Mouse (Mus musculus): ENCODE measurements at regions not wholly inside any gene's neighbourhood (a gene's known extent, or its start where the extent isn't known, plus 50 kb on each side); places are given as distances from the start of the nearest gene placed in this dataset.

- Histone ChIP-seq H3K36me3 (ENCODE audit: control insufficient read depth, insufficient read depth, low read length) (no peaks in the 10 kb centered on the region), H3K9me3 (ENCODE audit: control insufficient read depth, low read length) (no peaks in the 10 kb centered on the region), H3K27ac (replicated peaks; ENCODE audit: low read depth, low read length) (no peak overlapping the region), H3K4me1 (ENCODE audit: control insufficient read depth, insufficient read depth, low read length) (no peaks in the 10 kb centered on the region), H3K9ac (replicated peaks; ENCODE audit: low read length) (no peak overlapping the region), H3K27me3 (ENCODE audit: control insufficient read depth, insufficient read depth, low read length) (no peaks in the 10 kb centered on the region), H3K4me3 (replicated peaks; ENCODE audit: low read depth, low read length) (no peak overlapping the region), H3K4me2 (ENCODE audit: low read length) (no peak overlapping the region)
- no peak for DNase-seq
- ATAC-seq (ENCODE audit: low FRiP score, low TSS enrichment) = no peak
- 81% methylated on average over 2 of the region's 2 CpGs for WGBS
Measured at GRCm38 (mm10) chr10:104367219-104367618, 173.4 kb downstream of the Gm4340 start.

DNA sequence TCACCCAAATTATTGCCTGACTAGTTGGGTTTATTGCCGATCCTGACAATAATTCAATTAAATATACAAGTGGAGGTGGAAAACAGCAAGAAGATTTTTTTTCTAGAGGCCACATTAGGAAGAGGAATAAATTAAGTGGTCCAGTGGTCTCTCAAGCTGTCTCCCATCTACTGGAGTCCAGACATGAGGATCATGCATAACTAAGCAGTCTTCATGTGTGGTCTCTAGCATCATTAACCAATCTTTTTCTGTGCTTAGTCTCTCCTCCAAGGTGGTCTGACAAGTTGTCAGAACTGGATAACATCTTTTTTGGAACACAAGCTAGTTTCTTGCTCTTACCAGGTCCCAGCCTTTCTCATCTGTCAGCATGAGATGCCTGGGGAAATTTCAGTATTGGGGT, 180.7 kb downstream of the Gm4340 start:
- ATAC-seq (ENCODE audit: low FRiP score, low TSS enrichment) = no peak
- Histone ChIP-seq H3K9me3 (ENCODE audit: control insufficient read depth, low read length) (no peaks in the 10 kb centered on the region), H3K9ac (replicated peaks; ENCODE audit: low read length) (no peak overlapping the region), H3K4me1 (ENCODE audit: control insufficient read depth, insufficient read depth, low read length) (no peaks in the 10 kb centered on the region), H3K4me3 (replicated peaks; ENCODE audit: low read depth, low read length) (no peak overlapping the region), H3K4me2 (ENCODE audit: low read length) (no peak overlapping the region), H3K36me3 (ENCODE audit: control insufficient read depth, insufficient read depth, low read length) (no peaks in the 10 kb centered on the region), H3K27ac (replicated peaks; ENCODE audit: low read depth, low read length) (no peak overlapping the region), H3K27me3 (ENCODE audit: control insufficient read depth, insufficient read depth, low read length) (no peaks in the 10 kb centered on the region)
- WGBS = 62% methylated on average over 1 of the region's 1 CpGs
- DNase-seq = no peak

DNA sequence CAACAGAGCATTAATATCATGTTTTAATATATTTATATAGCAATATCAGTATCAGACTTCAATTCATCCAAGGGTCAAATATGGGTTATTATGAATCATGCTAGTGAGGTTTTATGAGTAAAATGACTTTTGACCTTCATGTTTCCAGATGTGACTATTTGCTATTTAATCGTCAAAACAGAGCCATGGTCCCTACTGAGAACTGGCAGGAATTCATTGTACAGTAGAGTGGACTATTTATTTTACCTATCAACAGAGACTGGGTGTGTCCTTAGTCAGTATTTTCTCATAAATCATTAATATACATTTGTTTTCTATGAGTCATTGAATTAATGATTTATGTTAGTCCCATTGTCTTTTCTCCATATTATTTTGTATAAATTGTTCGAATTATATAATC, 194.4 kb downstream of the Gm4340 start:
- DNase-seq (no peak), ATAC-seq (ENCODE audit: low FRiP score, low TSS enrichment) (no peak)
- H3K4me1 ChIP-seq (ENCODE audit: control insufficient read depth, insufficient read depth, low read length) = no peaks in the 10 kb centered on the region
- no peaks in the 10 kb centered on the region for H3K36me3 ChIP-seq (ENCODE audit: control insufficient read depth, insufficient read depth, low read length)
- H3K9me3 ChIP-seq (ENCODE audit: control insufficient read depth, low read length) = no peaks in the 10 kb centered on the region
- no peak overlapping the region for H3K9ac ChIP-seq (replicated peaks; ENCODE audit: low read length)
- H3K4me3 ChIP-seq (replicated peaks; ENCODE audit: low read depth, low read length) = no peak overlapping the region
- 77% methylated on average over 2 of the region's 2 CpGs for WGBS
- no peak overlapping the region for H3K4me2 ChIP-seq (ENCODE audit: low read length)
- H3K27ac ChIP-seq (replicated peaks; ENCODE audit: low read depth, low read length) = no peak overlapping the region
- no peaks in the 10 kb centered on the region for H3K27me3 ChIP-seq (ENCODE audit: control insufficient read depth, insufficient read depth, low read length)

DNA sequence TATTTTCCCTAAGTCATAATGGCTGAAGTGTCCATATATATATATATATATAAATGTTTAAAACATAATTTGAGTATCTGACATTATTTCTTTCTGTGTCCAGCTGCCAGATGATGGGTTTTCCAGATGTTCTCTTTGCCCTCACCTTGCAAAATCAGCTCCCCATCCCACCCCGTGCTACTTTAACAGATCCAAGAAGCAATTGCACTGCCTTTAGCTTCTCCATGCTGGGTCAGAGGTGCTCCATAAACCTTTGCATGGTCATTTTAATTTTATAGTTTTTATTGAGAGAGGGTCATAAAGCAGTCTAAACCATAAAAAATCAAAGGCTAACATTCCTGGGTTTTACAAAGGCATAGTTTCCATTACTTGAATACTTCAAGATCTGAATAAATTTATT, 201.9 kb downstream of the Gm4340 start:
- WGBS = 95% methylated on average over 1 of the region's 1 CpGs
- Histone ChIP-seq H3K36me3 (ENCODE audit: control insufficient read depth, insufficient read depth, low read length) (no peaks in the 10 kb centered on the region), H3K9ac (replicated peaks; ENCODE audit: low read length) (no peak overlapping the region), H3K27me3 (ENCODE audit: control insufficient read depth, insufficient read depth, low read length) (no peaks in the 10 kb centered on the region), H3K4me2 (ENCODE audit: low read length) (no peak overlapping the region), H3K9me3 (ENCODE audit: control insufficient read depth, low read length) (no peaks in the 10 kb centered on the region), H3K4me3 (replicated peaks; ENCODE audit: low read depth, low read length) (no peak overlapping the region), H3K27ac (replicated peaks; ENCODE audit: low read depth, low read length) (no peak overlapping the region), H3K4me1 (ENCODE audit: control insufficient read depth, insufficient read depth, low read length) (no peaks in the 10 kb centered on the region)
- no peak for DNase-seq
- ATAC-seq (ENCODE audit: low FRiP score, low TSS enrichment) = no peak

- DNase-seq = no peak
- no peak for ATAC-seq (ENCODE audit: low FRiP score, low TSS enrichment)
- Histone ChIP-seq H3K27me3 (ENCODE audit: control insufficient read depth, insufficient read depth, low read length) (no peaks in the 10 kb centered on the region), H3K9ac (replicated peaks; ENCODE audit: low read length) (no peak overlapping the region), H3K4me1 (ENCODE audit: control insufficient read depth, insufficient read depth, low read length) (no peaks in the 10 kb centered on the region), H3K4me2 (ENCODE audit: low read length) (no peak overlapping the region), H3K27ac (replicated peaks; ENCODE audit: low read depth, low read length) (no peak overlapping the region), H3K4me3 (replicated peaks; ENCODE audit: low read depth, low read length) (no peak overlapping the region), H3K36me3 (ENCODE audit: control insufficient read depth, insufficient read depth, low read length) (no peaks in the 10 kb centered on the region), H3K9me3 (ENCODE audit: control insufficient read depth, low read length) (no peaks in the 10 kb centered on the region)
- 70% methylated on average over 4 of the region's 4 CpGs for WGBS
Measured at GRCm38 (mm10) chr10:104408751-104409150, 214.9 kb downstream of the Gm4340 start.

DNA sequence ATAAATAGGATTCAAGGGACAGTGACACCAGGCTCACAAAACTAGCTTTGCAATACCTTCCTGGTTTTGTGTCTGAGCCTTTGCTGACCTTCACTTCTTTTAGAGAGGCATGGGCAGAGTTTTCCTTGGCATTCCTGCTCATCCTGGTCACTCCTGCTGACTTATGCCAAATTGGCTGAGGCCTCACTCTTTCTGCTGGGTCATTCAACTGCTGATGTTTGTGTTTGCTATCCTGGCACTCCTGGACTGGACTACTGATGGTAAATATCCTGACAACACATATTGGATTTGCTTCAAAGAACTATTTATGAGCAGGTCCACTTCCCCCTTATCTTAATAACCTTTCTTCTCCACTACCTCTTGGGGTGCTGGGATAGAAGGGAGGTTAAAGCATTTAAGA, 228.7 kb downstream of the Gm4340 start:
- no peaks in the 10 kb centered on the region for H3K4me1 ChIP-seq (ENCODE audit: control insufficient read depth, insufficient read depth, low read length)
- H3K9me3 ChIP-seq (ENCODE audit: control insufficient read depth, low read length) = no peaks in the 10 kb centered on the region
- H3K27me3 ChIP-seq (ENCODE audit: control insufficient read depth, insufficient read depth, low read length) = no peaks in the 10 kb centered on the region
- no peak for DNase-seq
- no peaks in the 10 kb centered on the region for H3K36me3 ChIP-seq (ENCODE audit: control insufficient read depth, insufficient read depth, low read length)
- no peak overlapping the region for H3K9ac ChIP-seq (replicated peaks; ENCODE audit: low read length)
- ATAC-seq (ENCODE audit: low FRiP score, low TSS enrichment) = no peak
- no peak overlapping the region for H3K27ac ChIP-seq (replicated peaks; ENCODE audit: low read depth, low read length)
- no peak overlapping the region for H3K4me2 ChIP-seq (ENCODE audit: low read length)
- H3K4me3 ChIP-seq (replicated peaks; ENCODE audit: low read depth, low read length) = no peak overlapping the region

DNA sequence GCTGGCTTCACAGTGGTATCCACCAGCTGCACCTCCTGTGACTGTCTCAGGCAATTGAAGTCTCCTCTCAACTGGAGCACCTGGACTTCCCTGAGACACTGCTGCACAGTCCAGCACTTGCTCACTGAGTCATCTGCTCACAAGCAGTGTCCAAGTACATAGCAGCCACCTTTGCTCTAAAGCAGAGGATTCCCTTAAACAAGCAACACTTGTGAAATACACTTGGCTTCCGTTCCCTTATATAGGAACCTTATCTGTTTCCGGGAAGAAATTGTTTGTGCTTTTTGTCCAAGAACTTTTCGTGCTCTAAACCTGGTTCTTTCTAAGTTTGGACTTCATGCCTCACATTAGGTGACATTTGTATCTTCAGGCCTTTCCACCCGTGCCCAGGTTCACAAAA, 229.3 kb downstream of the Gm4340 start:
- Histone ChIP-seq H3K4me2 (ENCODE audit: low read length) (no peak overlapping the region), H3K27ac (replicated peaks; ENCODE audit: low read depth, low read length) (no peak overlapping the region), H3K4me1 (ENCODE audit: control insufficient read depth, insufficient read depth, low read length) (no peaks in the 10 kb centered on the region), H3K9me3 (ENCODE audit: control insufficient read depth, low read length) (no peaks in the 10 kb centered on the region), H3K36me3 (ENCODE audit: control insufficient read depth, insufficient read depth, low read length) (no peaks in the 10 kb centered on the region), H3K9ac (replicated peaks; ENCODE audit: low read length) (no peak overlapping the region), H3K4me3 (replicated peaks; ENCODE audit: low read depth, low read length) (no peak overlapping the region), H3K27me3 (ENCODE audit: control insufficient read depth, insufficient read depth, low read length) (no peaks in the 10 kb centered on the region)
- DNase-seq = no peak
- ATAC-seq (ENCODE audit: low FRiP score, low TSS enrichment) = no peak
- 83% methylated on average over 4 of the region's 4 CpGs for WGBS

DNA sequence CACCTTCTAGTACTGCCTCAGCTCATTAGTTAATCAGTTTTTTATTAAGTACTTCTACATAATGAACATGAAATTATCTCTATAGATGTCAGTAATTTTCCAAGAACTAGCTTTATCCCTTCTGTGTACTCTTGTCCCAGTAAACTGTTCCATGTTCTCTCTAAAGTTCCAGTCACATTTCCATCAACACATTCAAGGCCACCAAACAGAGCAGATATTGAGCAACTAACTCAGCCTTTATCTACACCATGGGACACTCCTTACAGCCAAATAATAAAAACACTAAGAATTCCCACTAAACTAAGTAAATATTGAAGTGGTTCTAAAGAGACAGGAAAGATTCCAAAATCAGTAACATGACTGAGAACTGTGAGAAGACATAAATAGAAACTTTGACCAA, 229.9 kb downstream of the Gm4340 start:
- DNase-seq (no peak), ATAC-seq (ENCODE audit: low FRiP score, low TSS enrichment) (no peak)
- H3K4me2 ChIP-seq (ENCODE audit: low read length) = no peak overlapping the region
- H3K9me3 ChIP-seq (ENCODE audit: control insufficient read depth, low read length) = no peaks in the 10 kb centered on the region
- H3K4me3 ChIP-seq (replicated peaks; ENCODE audit: low read depth, low read length) = no peak overlapping the region
- H3K36me3 ChIP-seq (ENCODE audit: control insufficient read depth, insufficient read depth, low read length) = no peaks in the 10 kb centered on the region
- H3K4me1 ChIP-seq (ENCODE audit: control insufficient read depth, insufficient read depth, low read length) = no peaks in the 10 kb centered on the region
- H3K9ac ChIP-seq (replicated peaks; ENCODE audit: low read length) = no peak overlapping the region
- H3K27ac ChIP-seq (replicated peaks; ENCODE audit: low read depth, low read length) = no peak overlapping the region
- H3K27me3 ChIP-seq (ENCODE audit: control insufficient read depth, insufficient read depth, low read length) = no peaks in the 10 kb centered on the region

- DNase-seq (no peak), ATAC-seq (ENCODE audit: low FRiP score, low TSS enrichment) (no peak)
- Histone ChIP-seq H3K4me2 (ENCODE audit: low read length) (no peak overlapping the region), H3K9ac (replicated peaks; ENCODE audit: low read length) (no peak overlapping the region), H3K4me1 (ENCODE audit: control insufficient read depth, insufficient read depth, low read length) (no peaks in the 10 kb centered on the region), H3K4me3 (replicated peaks; ENCODE audit: low read depth, low read length) (no peak overlapping the region), H3K36me3 (ENCODE audit: control insufficient read depth, insufficient read depth, low read length) (no peaks in the 10 kb centered on the region), H3K27me3 (ENCODE audit: control insufficient read depth, insufficient read depth, low read length) (no peaks in the 10 kb centered on the region), H3K9me3 (ENCODE audit: control insufficient read depth, low read length) (no peaks in the 10 kb centered on the region), H3K27ac (replicated peaks; ENCODE audit: low read depth, low read length) (no peak overlapping the region)
- 84% methylated on average over 4 of the region's 4 CpGs for WGBS
Measured at GRCm38 (mm10) chr10:104444926-104445325, 251.1 kb downstream of the Gm4340 start.

Measured in midbrain, embryonic 14.5 days (tissue).